Mouse (Mus musculus) spleen, adult 2 months (tissue): ENCODE measurements around the gene Shoc2.

Experiments
- CTCF ChIP-seq: fragments of 200-500 bp; IDR thresholded peaks from 2 replicates; pipeline ENCODE4 v1.5.1; 2011; ENCODE audit warnings: mild to moderate bottlenecking, inconsistent platforms; ENCODE audit not compliant: insufficient read depth, insufficient read length, insufficient replicate concordance; ENCODE audit errors: extremely low read depth
- POLR2A ChIP-seq: fragments of 200-500 bp; IDR thresholded peaks from 2 replicates; pipeline ENCODE4 v1.6.1; 2011; ENCODE audit warnings: low read depth, low read length, inconsistent platforms

DNA sequence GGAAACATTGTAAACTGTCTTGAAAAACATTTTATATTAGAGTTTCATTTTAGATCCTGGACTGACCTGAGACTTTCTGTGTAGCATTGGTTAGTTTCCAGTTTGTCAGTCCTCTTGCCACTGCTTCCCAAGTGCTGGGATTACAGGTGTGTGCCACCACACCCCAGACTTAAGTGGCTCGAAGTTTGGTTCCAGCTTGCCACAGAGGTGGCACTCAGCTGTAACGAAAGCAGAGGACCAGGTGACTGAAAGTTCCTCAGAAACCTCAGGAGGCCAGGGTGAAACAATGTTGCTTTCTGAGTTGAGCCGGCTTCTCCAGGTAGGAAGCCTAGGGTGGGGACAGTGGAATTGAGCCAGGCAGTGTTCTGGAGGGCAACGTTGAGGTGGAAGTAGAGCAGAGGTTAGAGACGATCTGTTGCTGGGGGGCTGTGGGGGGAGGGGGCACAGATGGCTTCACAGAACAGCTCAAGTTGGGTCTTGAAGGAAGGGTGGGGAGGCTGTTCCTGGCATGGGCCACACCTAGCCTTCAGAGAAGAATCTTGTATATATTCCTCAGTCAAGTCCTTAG lies 128.2 kb downstream of the Shoc2 start:
- TF ChIP-seq CTCF (no peak), POLR2A (no peak)
